Mouse (Mus musculus) myocyte (in vitro differentiated cells): ENCODE results near the gene Sdr39u1. TPM values are rescaled to one million over a fixed set of nuclear protein-coding genes. Genes with fewer than 3 reads are reported as not detected.

ENCODE experiments used
- H3K27me3 ChIP-seq: one replicate; pipeline ENCODE4 v1.6.1; 2011; ENCODE audit not compliant: control insufficient read depth, insufficient read depth, insufficient read length
- H3K36me3 ChIP-seq: one replicate; pipeline ENCODE4 v1.6.1; 2011; ENCODE audit not compliant: control insufficient read depth, insufficient read depth
- H3K4me2 ChIP-seq: one replicate; pipeline ENCODE4 v1.6.1; 2011; ENCODE audit warnings: low read depth, control low read depth
- H3K4me3 ChIP-seq: one replicate; pipeline ENCODE4 v1.5.1; 2011; ENCODE audit warnings: mild to moderate bottlenecking, control low read depth, moderate library complexity
- H3K79me2 ChIP-seq: one replicate; pipeline ENCODE4 v1.6.1; 2011; ENCODE audit not compliant: control insufficient read depth, insufficient read depth
- H3ac ChIP-seq: one replicate; pipeline ENCODE4 v1.6.1; 2011; ENCODE audit not compliant: control insufficient read depth, insufficient read length
- CEBPB ChIP-seq: IDR thresholded peaks from 2 replicates; pipeline ENCODE4 v1.6.1; 2011; ENCODE audit warnings: mild to moderate bottlenecking, moderate library complexity; ENCODE audit not compliant: poor library complexity, insufficient read depth, severe bottlenecking
- E2F4 ChIP-seq: IDR thresholded peaks from one replicate; pipeline ENCODE4 v1.6.1; 2011; ENCODE audit warnings: mild to moderate bottlenecking, control low read depth, moderate library complexity; ENCODE audit not compliant: insufficient read depth
- MAX ChIP-seq: IDR thresholded peaks from one replicate; pipeline ENCODE4 v1.6.1; 2011; ENCODE audit warnings: low read depth, mild to moderate bottlenecking, control low read depth
- MYOD1 ChIP-seq, 3 experiments: IDR thresholded peaks; one replicate each; pipeline ENCODE4 v1.6.1; 2011; ENCODE audit warnings: control low read depth in 2 of 3, low read depth in 2 of 3, mild to moderate bottlenecking in 2 of 3, moderate library complexity in 1 of 3; ENCODE audit not compliant: insufficient read length in 2 of 3, control insufficient read depth in 1 of 3
- MYOG ChIP-seq, 3 experiments: IDR thresholded peaks; one replicate each; pipeline ENCODE4 v1.6.1; 2011; ENCODE audit warnings: control low read depth in 2 of 3, low read depth in 2 of 3, mild to moderate bottlenecking in 2 of 3; ENCODE audit not compliant: insufficient read length in 2 of 3, control insufficient read depth in 1 of 3, insufficient read depth in 1 of 3
- POLR2A ChIP-seq: IDR thresholded peaks from one replicate; pipeline ENCODE4 v1.6.1; 2011; ENCODE audit warnings: low read depth, mild to moderate bottlenecking, control low read depth, moderate library complexity; ENCODE audit not compliant: insufficient read length
- POLR2AphosphoS2 ChIP-seq: IDR thresholded peaks from one replicate; pipeline ENCODE4 v1.6.1; 2011; ENCODE audit warnings: low read depth, control low read depth; ENCODE audit not compliant: insufficient read length
- REST ChIP-seq: IDR thresholded peaks from one replicate; pipeline ENCODE4 v1.6.1; 2011; ENCODE audit warnings: mild to moderate bottlenecking, control low read depth, moderate library complexity; ENCODE audit not compliant: insufficient read depth, insufficient read length
- SRF ChIP-seq: IDR thresholded peaks from one replicate; pipeline ENCODE4 v1.6.1; 2011; ENCODE audit warnings: low read depth; ENCODE audit not compliant: control insufficient read depth, insufficient read length
- TCF12 ChIP-seq: IDR thresholded peaks from one replicate; pipeline ENCODE4 v1.6.1; 2011; ENCODE audit warnings: mild to moderate bottlenecking, control low read depth; ENCODE audit not compliant: poor library complexity, insufficient read depth, severe bottlenecking
- TCF3 ChIP-seq: IDR thresholded peaks from one replicate; pipeline ENCODE4 v1.6.1; 2011; ENCODE audit warnings: low read depth, control low read depth; ENCODE audit not compliant: insufficient read length
- USF1 ChIP-seq: IDR thresholded peaks from one replicate; pipeline ENCODE4 v1.6.1; 2011; ENCODE audit warnings: low read depth, mild to moderate bottlenecking, control low read depth, moderate library complexity
- polyA plus RNA-seq: library from polyadenylated mRNA; unstranded; fragments of >200 nt; fragmentation: generic; extraction: Trizol; gene quantifications from one replicate; pipeline ENCODE4 v1.2.1, GENCODE M21; 2012; ENCODE audit warnings: missing spikeins

Sdr39u1 gene
- polyA plus RNA-seq, 1 experiment = 2.4 TPM

GRCm38 (mm10) chr14:55880982-55881381, 19.1 kb downstream of the Sdr39u1 start:
- no peak overlapping the region for H3ac ChIP-seq
- H3K4me2 ChIP-seq = no peak overlapping the region
- H3K4me3 ChIP-seq = no peak overlapping the region
- H3K36me3 ChIP-seq = no peaks in the 10 kb centered on the region
- no peaks in the 10 kb centered on the region for H3K27me3 ChIP-seq
- no peaks in the 10 kb centered on the region for H3K79me2 ChIP-seq
- TF ChIP-seq MYOG (IDR thresholded peaks at IDR 0.05; ENCODE audit: control insufficient read depth in 1 of 3, insufficient read depth in 1 of 3, insufficient read length in 2 of 3, low read depth in 2 of 3) (peak; percentile 9 to 58 (median 54)), TCF3 (no peak), E2F4 (no peak), USF1 (no peak), MYOD1 (IDR thresholded peaks at IDR 0.05; ENCODE audit: control insufficient read depth in 1 of 3, insufficient read length in 2 of 3, low read depth in 2 of 3) (peak in 1 of 3 experiments; percentile 60)

DNA sequence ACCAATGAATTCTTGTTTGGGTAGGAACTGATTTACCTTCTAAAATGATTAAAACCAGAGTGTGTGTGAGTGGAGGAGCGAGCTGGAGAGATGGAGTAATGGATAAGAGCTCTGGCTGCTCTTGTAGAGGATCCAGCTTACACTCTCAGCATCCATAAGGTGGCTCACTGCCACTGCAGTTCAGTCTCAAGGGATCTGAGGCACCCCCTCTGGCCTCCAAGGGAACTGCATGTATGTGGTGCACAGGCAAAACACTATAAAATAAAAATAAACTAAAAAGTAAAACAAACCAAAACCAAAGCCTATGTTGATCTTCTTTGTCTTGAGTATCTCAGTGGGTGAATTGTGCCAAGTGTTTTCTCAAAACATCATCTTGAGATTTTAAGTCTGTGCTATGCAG, 20.5 kb downstream of the Sdr39u1 start:
- H3K36me3 ChIP-seq = no peaks in the 10 kb centered on the region
- no peak overlapping the region for H3ac ChIP-seq
- H3K27me3 ChIP-seq = no peaks in the 10 kb centered on the region
- no peak overlapping the region for H3K4me2 ChIP-seq
- no peaks in the 10 kb centered on the region for H3K79me2 ChIP-seq
- H3K4me3 ChIP-seq = no peak overlapping the region
- TF ChIP-seq E2F4 = no peak
- no peak for TF ChIP-seq MYOD1 (IDR thresholded peaks at IDR 0.05; ENCODE audit: control insufficient read depth in 1 of 3, insufficient read length in 2 of 3, low read depth in 2 of 3)

DNA sequence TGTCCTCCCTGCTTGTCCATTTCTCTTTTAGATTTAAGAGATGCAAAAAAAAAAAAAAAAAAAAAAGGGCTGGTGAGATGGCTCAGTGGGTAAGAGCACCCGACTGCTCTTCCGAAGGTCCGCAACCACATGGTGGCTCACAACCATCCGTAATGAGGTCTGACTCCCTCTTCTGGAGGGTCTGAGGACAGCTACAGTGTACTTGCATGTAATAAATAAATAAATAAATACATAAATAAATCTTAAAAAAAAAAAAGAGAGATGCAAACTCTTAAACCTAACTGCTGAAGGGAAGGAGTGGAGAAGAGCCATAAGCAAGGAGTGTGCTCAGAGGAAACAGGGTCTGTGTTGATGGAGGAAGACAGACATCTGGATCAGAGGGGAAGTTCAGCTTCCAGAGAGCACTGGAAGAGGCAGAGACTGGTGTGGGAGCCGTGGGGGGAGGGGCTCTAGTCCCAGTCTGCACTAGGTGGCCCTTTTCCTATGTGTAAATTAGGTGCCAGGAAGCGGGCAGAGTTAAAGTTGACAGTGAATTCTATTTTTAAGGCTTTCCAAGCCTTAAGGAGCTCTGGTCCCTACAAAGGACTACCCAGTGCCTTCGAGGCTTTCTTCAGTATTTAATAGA, 21.7 kb downstream of the Sdr39u1 start:
- Histone ChIP-seq H3K27me3 (no peaks in the 10 kb centered on the region), H3K4me3 (no peak overlapping the region), H3K79me2 (no peaks in the 10 kb centered on the region), H3K4me2 (peak overlapping the region; percentile 65), H3ac (no peak overlapping the region), H3K36me3 (no peaks in the 10 kb centered on the region)
- TF ChIP-seq TCF12 (no peak), POLR2A (no peak), MYOD1 (IDR thresholded peaks at IDR 0.05; ENCODE audit: control insufficient read depth in 1 of 3, insufficient read length in 2 of 3, low read depth in 2 of 3) (no peak), REST (no peak), MAX (no peak), MYOG (IDR thresholded peaks at IDR 0.05; ENCODE audit: control insufficient read depth in 1 of 3, insufficient read depth in 1 of 3, insufficient read length in 2 of 3, low read depth in 2 of 3) (no peak), POLR2AphosphoS2 (no peak), CEBPB (no peak), SRF (no peak), USF1 (no peak), E2F4 (no peak), TCF3 (no peak)

GRCm38 (mm10) chr14:55877469-55878315, 22.4 kb downstream of the Sdr39u1 start:
- no peak overlapping the region for H3K4me3 ChIP-seq
- no peaks in the 10 kb centered on the region for H3K27me3 ChIP-seq
- no peaks in the 10 kb centered on the region for H3K79me2 ChIP-seq
- H3K4me2 ChIP-seq = peak overlapping the region; percentile 65
- TF ChIP-seq POLR2A (peak; percentile 54), POLR2AphosphoS2 (peak; percentile 28), TCF3 (no peak)
- H3ac ChIP-seq = no peak overlapping the region
- no peaks in the 10 kb centered on the region for H3K36me3 ChIP-seq

- H3K79me2 ChIP-seq = no peaks in the 10 kb centered on the region
- peak overlapping the region; percentile 55 for H3K4me2 ChIP-seq
- TF ChIP-seq TCF3 (no peak), MYOG (IDR thresholded peaks at IDR 0.05; ENCODE audit: control insufficient read depth in 1 of 3, insufficient read depth in 1 of 3, insufficient read length in 2 of 3, low read depth in 2 of 3) (no peak), POLR2AphosphoS2 (peak; percentile 20)
- no peak overlapping the region for H3ac ChIP-seq
- H3K4me3 ChIP-seq = no peak overlapping the region
- H3K27me3 ChIP-seq = no peaks in the 10 kb centered on the region
- H3K36me3 ChIP-seq = no peaks in the 10 kb centered on the region
Observed at GRCm38 (mm10) chr14:55873714-55874683, 26.1 kb downstream of the Sdr39u1 start.
